Mouse (Mus musculus): ENCODE measurements around the gene Sdhc.

DNA sequence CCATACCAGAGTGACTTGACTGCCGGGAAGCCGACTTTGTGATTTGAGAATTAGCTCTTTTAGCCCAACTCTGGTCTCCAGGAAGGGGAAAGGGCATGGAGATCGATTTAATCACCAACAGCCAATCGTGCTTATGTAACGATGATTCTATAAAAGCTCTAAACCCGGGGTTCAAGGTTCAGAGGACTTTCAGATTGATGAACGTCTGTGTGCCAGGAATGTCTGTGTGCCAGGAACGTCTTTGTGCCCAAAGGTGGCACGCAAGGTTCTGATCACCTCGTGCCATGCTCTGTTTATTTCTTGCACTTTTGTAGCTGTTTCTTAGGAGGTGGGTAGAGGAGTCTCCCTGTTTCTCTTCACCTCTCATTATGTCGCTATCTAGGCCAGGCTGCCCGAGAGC is 18.5 kb upstream of the Sdhc start:
- TF ChIP-seq MAX (IDR thresholded peaks at IDR 0.05; ENCODE audit: low read length) (no peak), POLR2A (IDR thresholded peaks at IDR 0.05; ENCODE audit: low read depth, low read length) (no peak), ZKSCAN1 (IDR thresholded peaks at IDR 0.05; ENCODE audit: borderline replicate concordance, low read depth, low read length) (no peak), RAD21 (IDR thresholded peaks at IDR 0.05; ENCODE audit: low read depth, low read length) (no peak), RCOR1 (conservative IDR thresholded peaks at IDR 0.05; ENCODE audit: low read depth, low read length) (no peak), MYC (IDR thresholded peaks at IDR 0.05; ENCODE audit: low read depth, low read length) (no peak), USF2 (conservative IDR thresholded peaks at IDR 0.05; ENCODE audit: low read depth, low read length) (no peak), CTCF (conservative IDR thresholded peaks at IDR 0.05 in 1 of 2, IDR thresholded peaks at IDR 0.05 in 1 of 2; ENCODE audit: low read depth in 2 of 2, low read length in 2 of 2) (no peak)

Measured in CH12.LX (cell line).